Mouse (Mus musculus): ENCODE measurements around the gene Rnls. TPM values are rescaled to one million over a fixed set of nuclear protein-coding genes. Genes with fewer than 3 reads are reported as not detected.
A peak's percentile ranks its signal among the peaks of the same experiment; 100 is the strongest.
"Not testable (repeated sequence)": the region's sequence is repeated elsewhere in the genome, so short reads cannot be mapped to it uniquely, and the experiment has no call there.

Rnls gene
- 1 to 10 TPM; 1.2 to 1.6 TPM for total RNA-seq (2021)
- long read RNA-seq: 0 reads

DNA sequence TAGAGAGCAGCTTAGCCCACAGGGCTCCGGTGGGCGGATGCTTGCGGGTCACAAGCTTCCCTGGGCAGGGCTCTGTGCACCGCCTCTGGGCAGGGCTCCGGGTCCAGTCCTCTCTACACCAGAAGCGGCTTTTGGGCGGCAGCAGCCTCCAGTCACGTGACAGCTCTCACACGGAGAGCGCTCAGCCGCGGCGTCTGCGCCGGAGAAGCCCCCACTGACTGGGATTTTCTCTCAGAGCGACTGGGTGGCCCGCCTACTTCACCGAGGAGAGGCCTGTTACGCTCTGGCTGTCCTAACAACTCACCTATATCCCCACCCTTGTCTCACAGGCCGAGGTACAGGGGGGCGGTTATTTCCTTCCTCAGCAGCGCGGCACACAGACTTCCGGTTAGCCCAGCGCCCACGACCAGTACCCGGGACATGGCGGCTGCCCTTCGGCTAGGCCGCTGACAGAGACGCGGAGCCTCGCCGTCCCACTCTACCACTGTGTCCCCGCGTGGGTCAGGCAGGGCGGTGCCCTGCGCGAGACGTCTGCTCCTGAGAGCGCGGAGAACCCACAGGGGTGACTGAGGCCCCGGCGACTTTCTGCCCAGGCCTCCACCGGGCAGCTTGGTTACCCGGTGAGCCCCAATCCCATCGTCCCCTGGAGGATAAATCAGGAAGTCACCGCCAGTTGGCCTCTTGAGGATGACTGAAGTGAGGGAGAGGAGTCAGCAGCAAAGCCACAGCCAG, at the start of gene Rnls:
TSS of gene Rnls (minus strand) at position 645 of the 732 bp plus-strand sequence.
- peak; percentile 74 to 86 for DNase-seq (ENCODE audit: low spot score in 2 of 2)

DNA sequence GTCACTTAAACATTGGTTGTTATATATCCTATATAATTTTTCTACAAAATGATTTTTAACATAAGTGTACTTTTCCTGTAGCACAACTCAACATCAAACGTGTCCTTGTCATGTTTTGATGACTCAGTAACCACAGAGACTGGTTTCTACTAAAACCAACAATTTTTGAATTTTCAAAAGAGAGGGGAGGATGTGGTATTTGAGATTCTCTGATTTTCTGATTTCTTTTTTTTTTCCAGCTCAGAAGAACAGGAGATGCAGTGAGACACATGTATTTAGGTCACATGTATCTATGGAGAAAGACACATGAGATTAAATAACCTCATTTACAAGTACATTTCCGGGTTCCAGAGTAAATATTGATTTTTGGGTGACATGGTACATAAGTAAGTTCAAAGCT, 37.4 kb upstream of the Rnls start:
- DNase-seq (ENCODE audit: low spot score in 2 of 2): no peak

DNA sequence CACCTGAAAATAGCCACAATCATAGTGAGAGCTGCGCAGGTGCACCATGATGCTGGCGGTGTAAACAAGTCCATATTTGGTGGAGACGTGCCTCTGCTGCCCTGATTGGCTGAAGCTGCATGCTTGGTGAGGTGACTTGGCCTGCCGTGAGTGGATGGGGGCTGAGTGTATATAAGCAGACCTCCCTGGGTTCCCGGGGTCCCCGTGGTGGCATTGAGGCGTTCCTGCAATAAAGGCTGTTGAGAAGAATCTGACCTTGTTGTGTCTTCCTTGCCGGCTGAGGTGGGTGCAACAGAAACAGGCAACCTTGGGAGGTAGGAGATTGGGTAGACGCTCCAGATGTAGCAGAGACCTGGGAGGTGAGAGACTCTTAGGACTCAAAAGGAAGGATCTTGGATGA, 27.3 kb upstream of the Rnls start:
- not testable (repeated sequence) for DNase-seq (ENCODE audit: low spot score in 2 of 2)

DNA sequence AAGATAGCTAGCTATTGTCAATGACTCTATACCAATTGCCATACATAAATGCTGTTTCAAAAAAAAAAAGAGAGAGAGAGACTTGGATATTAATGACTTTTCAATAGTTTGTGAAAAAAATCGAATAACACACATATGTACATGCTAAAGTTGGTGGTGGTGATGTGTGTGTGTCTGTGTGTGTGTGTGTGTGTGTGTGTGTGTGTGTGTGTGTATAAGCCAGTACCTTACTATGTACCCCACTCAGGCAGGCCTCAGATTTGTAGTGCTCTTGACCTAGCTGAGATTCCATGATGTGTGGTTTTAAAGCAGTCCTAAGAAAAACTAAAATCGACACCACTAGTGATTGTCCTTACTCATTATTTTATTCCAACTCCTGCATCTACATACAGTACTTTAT, 11.3 kb downstream of the Rnls start:
- no peak for DNase-seq (ENCODE audit: low spot score in 2 of 2)

DNA sequence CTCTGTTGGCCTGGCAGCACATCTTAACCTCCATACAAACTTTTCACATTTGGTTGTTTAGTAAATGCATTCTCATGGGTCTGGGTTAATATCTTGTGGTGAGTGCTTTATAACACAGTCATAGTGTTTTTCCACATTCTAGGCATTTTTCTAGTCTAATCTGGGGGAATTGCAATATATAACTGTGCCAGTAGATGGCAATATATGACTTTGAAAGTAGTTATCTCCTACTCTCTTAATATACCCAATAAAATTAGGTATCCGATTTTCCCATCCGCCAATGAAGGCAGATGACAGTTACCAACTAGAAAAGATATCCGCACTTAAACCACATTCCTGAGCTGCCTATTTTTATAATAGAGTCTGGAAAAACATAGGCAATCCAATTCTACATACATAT, 11.7 kb downstream of the Rnls start:
- peak in 1 of 2 experiments; percentile 65 for DNase-seq (ENCODE audit: low spot score in 2 of 2)

DNA sequence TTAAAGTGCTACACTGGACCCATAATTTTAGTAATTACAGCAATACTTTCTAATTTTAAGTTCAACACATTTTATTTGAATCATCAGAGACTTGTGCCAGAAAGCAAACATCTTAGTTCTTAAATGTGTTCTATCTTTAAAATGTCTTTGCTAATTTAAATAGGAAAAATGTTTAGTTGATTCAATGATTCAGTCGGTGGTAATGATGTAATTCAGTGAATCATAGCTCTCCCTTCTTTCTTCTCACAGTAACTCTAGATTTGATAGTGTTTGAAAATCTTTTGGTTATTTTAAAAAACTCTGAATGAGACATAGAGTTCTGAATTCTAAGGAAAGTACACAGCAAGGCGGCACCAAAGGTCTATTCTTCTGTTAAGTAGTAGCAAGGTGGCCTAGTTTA, 23.3 kb downstream of the Rnls start:
- no peak for DNase-seq (ENCODE audit: low spot score in 2 of 2)

DNA sequence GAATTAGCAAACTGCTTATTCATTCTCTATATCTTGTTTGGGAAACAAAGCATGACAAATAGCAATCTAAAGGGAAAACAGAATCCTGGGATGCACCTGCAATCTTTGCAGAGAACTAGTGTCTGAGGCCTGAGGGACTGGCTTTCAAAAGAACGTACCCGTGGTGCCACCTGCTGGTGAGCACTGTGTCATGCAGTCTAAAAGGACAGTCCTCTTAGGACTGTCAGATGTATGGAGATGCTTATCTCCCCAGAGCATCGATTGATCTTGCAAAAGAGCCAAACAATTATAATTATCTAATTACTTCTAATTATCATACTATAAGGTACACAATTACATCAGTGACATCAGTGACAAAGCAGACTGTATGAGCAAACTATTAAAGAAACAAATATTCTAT, 25.4 kb downstream of the Rnls start:
- peak; percentile 61 to 83 for DNase-seq (ENCODE audit: low spot score in 2 of 2)

DNA sequence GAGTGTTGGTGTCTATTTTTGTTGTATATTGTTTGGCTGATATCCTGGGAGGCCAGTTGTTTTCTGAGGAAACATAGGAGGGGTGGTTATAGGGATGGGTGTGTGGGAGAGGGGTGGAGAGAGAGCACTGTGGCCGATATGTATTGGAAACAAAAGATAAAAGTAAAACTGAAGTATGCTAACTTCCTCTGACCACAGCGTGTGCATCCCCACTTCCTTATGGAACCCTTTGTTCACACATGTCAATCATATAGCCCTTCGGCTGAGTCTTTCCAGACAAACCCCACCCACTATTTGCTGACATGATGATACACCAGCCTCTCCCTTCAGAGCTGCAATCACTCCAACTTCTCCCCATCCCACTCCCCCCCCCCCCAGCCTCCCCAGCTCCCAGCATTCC, 35.1 kb downstream of the Rnls start:
- no peak for DNase-seq (ENCODE audit: low spot score in 2 of 2)

DNA sequence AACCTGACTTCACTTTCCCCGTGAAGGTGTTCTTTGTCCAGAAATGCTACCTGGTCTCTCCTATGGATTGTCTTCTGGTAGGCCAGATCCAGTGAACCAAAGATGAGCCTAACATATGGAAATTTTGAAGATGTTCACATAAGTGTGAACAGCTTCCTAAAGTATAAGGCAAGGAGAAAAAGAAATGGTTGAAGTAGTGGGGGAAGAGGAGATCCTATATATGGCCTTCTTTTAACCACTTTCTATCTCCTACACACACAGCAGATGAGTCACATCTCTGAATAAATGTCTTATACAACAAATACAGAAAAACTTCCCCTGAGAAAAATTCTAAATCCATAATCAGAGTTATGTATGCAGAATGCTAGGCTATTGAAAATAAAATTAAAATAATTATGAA, 52.0 kb downstream of the Rnls start:
- DNase-seq (ENCODE audit: low spot score in 2 of 2): no peak

DNA sequence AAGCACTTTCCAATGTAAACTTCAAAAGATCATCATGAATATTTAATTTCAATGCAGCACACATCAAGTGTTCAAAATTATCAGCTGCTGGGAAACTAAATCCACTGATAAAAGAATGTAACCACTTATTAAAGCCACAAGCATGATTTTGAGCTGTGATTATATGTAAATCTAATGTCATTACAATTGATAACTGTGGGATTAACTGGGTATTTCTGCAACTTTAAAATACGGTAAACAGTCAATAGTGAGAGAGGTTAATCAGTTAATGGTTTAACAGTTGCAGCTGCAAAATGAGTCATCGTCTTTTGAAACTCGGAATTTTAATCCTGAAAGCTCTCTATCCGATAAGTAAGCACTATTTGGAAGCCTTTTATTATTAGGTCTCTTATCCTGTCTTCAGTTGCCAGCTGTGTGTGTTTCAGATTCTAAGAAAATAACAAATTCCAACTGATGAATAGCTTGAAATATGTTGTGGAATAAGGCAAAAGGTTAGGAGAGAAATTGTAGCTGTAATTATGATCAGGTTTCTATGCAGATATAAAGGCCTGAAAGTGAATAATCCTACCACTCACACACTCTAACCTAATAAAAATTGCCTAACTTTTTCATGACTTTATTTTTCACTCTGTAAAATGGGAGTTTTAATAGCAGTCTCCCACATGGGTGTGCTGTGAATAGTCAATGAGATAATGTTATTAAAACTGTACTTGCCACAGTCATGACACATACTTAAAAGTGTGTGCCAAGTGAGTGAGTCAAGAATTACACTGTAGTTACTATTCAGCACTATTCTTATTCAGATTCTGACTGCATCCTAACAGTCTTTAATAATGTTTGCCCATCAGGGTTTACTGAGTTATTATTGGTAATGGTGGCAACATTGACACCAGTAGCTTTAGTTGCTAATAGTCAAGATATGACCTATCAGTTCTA, 65.1 kb downstream of the Rnls start:
- DNase-seq (ENCODE audit: low spot score in 2 of 2): no peak

DNA sequence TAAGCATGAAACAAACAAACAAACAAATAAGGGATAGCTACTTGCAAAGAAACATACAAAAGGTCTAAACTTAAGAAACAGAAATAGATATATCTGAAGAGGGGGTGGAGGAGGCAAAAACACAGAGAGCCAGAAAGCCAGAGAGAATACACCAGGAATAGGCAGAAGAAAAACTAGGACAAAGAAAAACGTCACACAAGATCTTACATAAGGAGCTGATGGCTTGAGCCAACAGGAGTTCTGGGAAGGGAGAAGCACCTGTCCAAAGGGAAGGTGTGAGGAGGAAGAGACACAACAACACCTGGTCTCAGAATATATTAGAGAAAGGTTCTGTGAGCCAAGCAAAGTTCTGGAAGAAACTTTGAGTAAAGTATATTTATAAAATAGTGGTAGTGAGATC, 73.3 kb downstream of the Rnls start:
- DNase-seq (ENCODE audit: low spot score in 2 of 2): no peak

DNA sequence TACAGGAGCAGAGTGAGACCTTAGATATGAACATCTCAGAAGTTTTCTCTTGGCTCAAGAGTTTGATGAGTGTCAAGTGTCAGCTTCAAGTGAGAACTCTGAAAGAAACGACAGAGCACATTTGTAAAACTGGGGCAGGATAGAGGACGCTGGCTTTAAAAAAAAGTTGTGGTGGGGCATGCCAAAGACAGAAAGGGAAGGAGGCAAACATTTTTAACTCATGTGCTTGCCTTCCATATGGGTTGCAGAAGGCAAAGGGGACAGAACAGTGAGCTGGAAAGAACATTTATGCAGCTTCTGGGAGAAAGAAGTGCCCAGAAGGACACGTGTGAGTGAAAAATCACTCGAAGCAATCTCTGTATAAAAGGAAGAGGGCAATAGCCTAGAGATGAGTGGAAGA, 75.0 kb downstream of the Rnls start:
- DNase-seq (ENCODE audit: low spot score in 2 of 2): no peak

DNA sequence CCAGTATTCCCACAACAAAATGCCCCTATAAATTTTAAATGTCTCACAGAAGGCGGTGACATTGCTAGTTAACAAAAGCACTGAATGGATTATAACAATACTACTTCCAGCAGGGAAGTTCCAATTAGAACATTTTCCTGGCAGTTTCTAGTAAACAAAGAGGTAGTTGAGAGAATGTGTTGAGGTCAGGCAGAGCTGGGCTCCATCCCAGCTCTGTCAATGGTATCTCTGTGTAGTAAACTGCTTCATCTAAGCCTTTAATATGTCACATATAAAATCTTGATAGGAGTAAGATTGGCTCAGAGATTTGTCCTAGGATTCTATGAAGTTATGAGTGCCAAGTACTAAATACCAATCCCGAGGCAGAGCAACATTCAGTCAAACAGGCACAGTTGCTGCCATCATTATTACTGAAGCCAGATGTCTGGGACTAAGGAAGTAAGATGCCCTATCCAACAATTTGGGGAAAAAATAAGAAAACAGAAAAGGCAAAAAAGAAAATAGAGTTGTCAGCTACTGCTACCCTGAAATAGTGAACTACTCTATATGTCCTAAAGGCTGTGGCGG, 92.3 kb downstream of the Rnls start:
- no peak for DNase-seq (ENCODE audit: low spot score in 2 of 2)

DNA sequence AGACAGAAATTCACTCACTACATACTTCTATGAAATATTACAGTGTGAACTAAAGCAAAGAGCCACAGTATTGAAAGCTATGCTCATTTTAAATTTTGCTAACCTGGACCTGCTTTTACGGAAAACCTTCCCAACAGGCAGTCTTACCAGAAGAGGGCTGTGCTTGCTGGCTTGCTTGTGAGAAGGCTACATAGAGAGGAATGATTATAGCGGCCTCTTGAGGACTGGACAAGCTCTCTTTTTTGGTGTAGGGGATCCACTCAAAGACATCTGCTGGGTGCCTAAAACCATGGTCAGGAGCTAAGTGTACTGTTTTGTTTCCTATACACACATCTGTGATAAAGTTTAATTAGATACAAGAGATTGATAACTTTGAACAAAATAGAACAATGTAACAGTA, 95.8 kb downstream of the Rnls start:
- DNase-seq (ENCODE audit: low spot score in 2 of 2): no peak

DNA sequence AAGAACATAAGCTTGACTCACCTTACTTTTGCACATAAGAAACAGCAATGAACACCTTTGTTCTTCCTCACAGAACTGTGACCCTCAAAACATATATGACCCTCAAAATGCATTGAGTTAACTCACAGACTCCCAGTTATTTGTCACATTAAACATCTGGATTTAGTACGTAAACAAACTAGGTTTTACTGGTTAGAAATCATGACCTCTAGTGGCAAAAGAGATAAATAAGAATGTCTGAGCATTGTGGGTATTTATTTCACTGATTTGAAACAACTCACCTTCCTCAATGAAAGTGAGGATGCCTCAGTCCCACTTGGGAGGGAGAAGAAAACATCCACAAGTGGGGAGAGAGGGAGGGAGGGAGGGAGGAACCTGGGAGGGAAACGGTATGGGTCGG, 109.1 kb downstream of the Rnls start:
- no peak for DNase-seq (ENCODE audit: low spot score in 2 of 2)

DNA sequence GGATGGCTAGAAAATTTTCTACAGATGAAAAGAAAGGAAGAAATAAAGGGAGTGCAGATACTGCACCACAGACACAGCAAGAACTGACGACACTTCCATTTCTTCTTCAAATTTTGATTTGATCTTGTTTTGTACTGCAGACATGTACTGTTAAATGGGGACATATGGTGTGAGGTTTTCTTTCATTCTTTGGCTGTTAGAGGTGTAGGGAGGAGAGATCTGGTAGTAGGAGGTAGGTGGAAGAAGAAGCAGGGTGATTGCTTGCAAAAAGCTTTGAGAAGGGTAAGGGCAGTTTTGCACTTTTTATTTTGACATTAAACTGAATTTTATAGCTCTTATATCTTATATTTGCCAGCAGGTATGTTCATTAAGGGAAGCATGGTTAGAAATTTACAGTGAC, 115.7 kb downstream of the Rnls start:
- no peak for DNase-seq (ENCODE audit: low spot score in 2 of 2)

DNA sequence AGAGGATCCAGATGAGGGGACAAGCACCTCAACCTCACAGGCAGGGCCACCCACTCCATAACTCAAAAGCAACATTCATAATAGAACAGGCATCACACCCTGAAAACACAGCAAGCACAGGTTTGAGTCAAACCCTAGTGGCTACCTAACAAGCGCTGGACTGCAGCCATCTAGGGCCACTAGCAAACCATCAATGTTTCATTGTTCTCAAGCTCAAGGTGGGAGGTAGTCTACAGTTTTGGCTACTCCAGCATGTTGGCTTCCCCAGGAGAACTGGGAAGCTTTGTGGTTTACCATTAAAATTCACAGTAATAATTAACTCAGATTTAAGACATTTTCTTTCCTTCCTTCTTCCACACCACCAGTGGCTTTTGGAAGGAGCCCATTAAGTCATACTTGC, 118.4 kb downstream of the Rnls start:
- no peak for DNase-seq (ENCODE audit: low spot score in 2 of 2)

DNA sequence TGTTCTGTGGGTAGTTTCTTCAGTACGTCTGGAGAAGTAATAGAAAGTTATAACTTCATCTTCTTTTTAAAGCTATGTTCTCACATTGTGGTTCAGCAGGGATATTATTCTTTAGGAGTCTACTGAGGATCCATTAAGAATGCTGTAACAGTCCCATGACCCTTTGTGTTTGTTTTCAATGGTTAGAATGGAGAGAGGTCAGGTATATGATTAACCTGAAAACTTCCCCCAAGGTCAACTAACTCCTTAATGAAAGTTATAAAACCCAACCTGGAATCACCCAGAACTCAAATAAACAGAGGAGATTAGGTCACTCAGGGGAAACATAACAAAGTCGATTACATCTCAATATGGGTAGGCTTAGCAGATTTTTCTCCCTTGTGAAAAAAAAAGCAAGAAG, 120.5 kb downstream of the Rnls start:
- no peak for DNase-seq (ENCODE audit: low spot score in 2 of 2)

DNA sequence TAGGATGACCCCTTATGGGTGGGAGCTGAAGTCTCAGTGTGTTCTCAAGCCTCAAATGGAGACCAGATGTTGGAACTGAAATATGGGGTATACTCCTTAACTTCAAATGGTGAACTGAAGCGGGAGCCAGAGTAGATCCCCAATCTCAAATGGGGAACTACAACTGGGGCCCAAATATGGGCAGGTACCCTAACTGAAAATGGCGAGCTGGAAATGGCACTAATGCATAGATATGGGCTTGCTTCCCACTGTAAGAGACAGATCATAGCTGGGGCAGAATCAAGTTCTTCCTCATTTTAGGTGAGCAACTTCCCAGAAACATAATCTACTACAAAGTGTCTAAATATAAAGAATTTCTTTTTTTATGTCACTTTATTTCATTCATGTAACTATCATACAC, 121.9 kb downstream of the Rnls start:
- DNase-seq (ENCODE audit: low spot score in 2 of 2): no peak

DNA sequence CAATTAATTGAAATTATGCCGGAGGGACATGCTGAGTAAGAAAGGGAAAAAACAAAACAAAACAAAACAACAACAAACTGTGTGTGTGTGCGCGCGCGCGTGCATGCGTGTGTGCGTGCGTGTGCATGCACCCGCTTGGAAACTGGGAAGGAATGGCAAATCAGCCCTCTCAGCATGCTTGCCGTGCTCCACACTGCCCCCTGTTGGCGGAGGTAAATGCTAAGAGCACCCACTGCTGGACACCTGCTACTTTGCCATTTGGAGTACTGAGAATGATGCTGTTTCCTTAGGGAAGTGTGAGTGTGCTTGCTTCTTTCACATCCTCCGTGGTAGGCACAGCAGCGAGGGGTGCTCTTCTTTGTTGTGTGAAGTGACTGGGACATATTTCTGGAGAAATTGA, 124.1 kb downstream of the Rnls start:
- no peak for DNase-seq (ENCODE audit: low spot score in 2 of 2)

DNA sequence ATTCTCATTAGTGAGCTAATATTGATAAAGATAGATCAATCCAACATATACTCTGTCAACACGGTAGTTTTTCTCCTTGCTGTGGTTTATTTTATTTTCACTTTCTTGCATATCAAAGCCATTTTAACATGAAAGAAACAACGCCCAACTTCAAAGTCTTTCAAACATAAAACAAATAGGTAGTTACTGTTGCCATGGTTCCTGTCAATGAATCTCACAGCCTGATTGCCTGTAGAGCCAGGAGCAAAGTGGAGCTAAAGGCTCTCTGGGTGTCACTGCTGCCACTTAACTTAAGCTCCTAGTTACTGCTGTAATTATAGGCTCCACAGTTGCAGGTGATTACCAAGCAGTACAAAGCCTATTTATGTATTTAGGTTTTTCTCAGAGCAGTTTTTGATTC, 126.8 kb downstream of the Rnls start:
- no peak for DNase-seq (ENCODE audit: low spot score in 2 of 2)
